Mouse (Mus musculus) midbrain, embryonic 11.5 days (tissue): ENCODE measurements around the gene Pnp2. TPM values are rescaled to one million over a fixed set of nuclear protein-coding genes. Genes with fewer than 3 reads are reported as not detected.
"Not testable (repeated sequence)": the region's sequence is repeated elsewhere in the genome, so short reads cannot be mapped to it uniquely, and the experiment has no call there.

Experiments
- ATAC-seq: fragments of 200-750 bp; cut with Nextera tagmentation; 2 replicates; pipeline ENCODE4 v1.8.0; 2017; ENCODE audit warnings: moderate TSS enrichment, moderate library complexity; ENCODE audit not compliant: low FRiP score
- DNase-seq: peaks from one replicate; pipeline ENCODE4 v3.0.0; 2015; ENCODE audit warnings: low spot score; ENCODE audit errors: missing footprints
- H3K27ac ChIP-seq: fragments of 300-500 bp; sonication (generic); 2 replicates; pipeline ENCODE4 v1.5.1; 2014; ENCODE audit warnings: low read depth, low read length
- H3K27me3 ChIP-seq: fragments of 300-500 bp; sonication (generic); 2 replicates; pipeline ENCODE4 v1.6.1; 2014; ENCODE audit warnings: mild to moderate bottlenecking, low read length, moderate library complexity, mixed read lengths; ENCODE audit not compliant: control insufficient read depth, insufficient read depth
- H3K36me3 ChIP-seq: fragments of 300-500 bp; sonication (generic); 2 replicates; pipeline ENCODE4 v1.6.1; 2014; ENCODE audit warnings: mild to moderate bottlenecking, low read length, moderate library complexity, mixed read lengths; ENCODE audit not compliant: control insufficient read depth, insufficient read depth
- H3K4me1 ChIP-seq: fragments of 300-500 bp; sonication (generic); 2 replicates; pipeline ENCODE4 v1.6.1; 2014; ENCODE audit warnings: low read length; ENCODE audit not compliant: control insufficient read depth, insufficient read depth
- H3K4me2 ChIP-seq: fragments of 300-500 bp; sonication (generic); 2 replicates; pipeline ENCODE4 v1.6.1; 2014; ENCODE audit warnings: mild to moderate bottlenecking, moderate library complexity
- H3K4me3 ChIP-seq: fragments of 300-500 bp; sonication (generic); 2 replicates; pipeline ENCODE4 v1.5.1; 2014; ENCODE audit warnings: low read depth, low read length
- H3K9ac ChIP-seq: fragments of 300-500 bp; sonication (generic); 2 replicates; pipeline ENCODE4 v1.6.1; 2014; ENCODE audit warnings: low read length
- H3K9me3 ChIP-seq: fragments of 300-500 bp; sonication (generic); 2 replicates; pipeline ENCODE4 v1.6.1; 2016; ENCODE audit warnings: low read length; ENCODE audit not compliant: control insufficient read depth
- WGBS: fragments of 180-500 bp; shearing (Covaris S2); extraction: QIAGEN DNeasy Blood & Tissue Kit; methylation state at CpG from one replicate; pipeline ENCODE4 v1.1.7; 2014; 5-methylcytosine and 5-hydroxymethylcytosine counted together
- polyA plus RNA-seq: library from polyadenylated mRNA; unstranded; fragments of >200 nt; fragmentation: Nextera tagmentation; extraction: Ambion mirVana; gene quantifications from 2 replicates; pipeline ENCODE4 v1.2.1, GENCODE M21; 2014

The Pnp2 gene
- polyA plus RNA-seq, 1 experiment from 2014 or later, result 0.55 TPM

GRCm38 (mm10) chr14:50945081-50945480, 10.7 kb upstream of the Pnp2 start:
- ATAC-seq, result not testable (repeated sequence)

DNA sequence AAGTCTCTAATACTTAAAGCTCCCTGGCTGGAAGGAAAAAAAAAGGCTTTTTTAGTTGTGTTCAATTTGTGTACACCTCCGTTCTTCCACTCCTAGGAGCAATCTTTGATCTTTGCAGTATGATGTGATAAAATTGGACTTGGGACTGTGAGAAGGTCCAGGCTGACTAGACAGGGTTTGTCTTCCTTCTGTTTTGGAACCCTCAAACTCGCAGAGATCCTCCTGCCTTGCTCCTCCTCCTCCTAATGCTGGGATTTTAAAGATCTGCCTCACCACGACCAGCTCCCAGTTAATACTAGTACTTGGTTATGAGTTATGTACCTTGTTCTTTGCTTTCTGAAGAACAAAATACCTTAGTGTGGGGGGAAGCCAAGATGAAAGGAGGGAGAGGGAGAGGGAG, 10.3 kb upstream of the Pnp2 start:
- H3K9me3 ChIP-seq, DNase-seq, H3K4me1 ChIP-seq, ATAC-seq, H3K27ac ChIP-seq, H3K36me3 ChIP-seq, H3K27me3 ChIP-seq: not testable (repeated sequence)
- Histone ChIP-seq H3K4me3 (peak overlapping the region; percentile 38; the same call in 1 of the 2 replicates), H3K4me2 (peak overlapping the region; percentile 61), H3K9ac (peak overlapping the region; percentile 60; the same call in 1 of the 2 replicates)
- 31% methylated on average over 3 of the region's 3 CpGs for WGBS

More at GRCm38 (mm10) chr14:50945081-50945480, 10.7 kb upstream of the Pnp2 start:
- not testable (repeated sequence) for H3K4me1 ChIP-seq, H3K36me3 ChIP-seq, H3K9me3 ChIP-seq, H3K27me3 ChIP-seq, H3K27ac ChIP-seq, DNase-seq
- peak overlapping the region; percentile 60 for H3K9ac ChIP-seq
- H3K4me3 ChIP-seq, result peak overlapping the region; percentile 38
- WGBS, result 12% methylated on average over 6 of the region's 6 CpGs
- peak overlapping the region; percentile 61 for H3K4me2 ChIP-seq

- Histone ChIP-seq H3K9ac (no peak overlapping the region), H3K9me3 (no peaks in the 10 kb centered on the region), H3K4me3 (no peak overlapping the region), H3K4me2 (no peak overlapping the region), H3K4me1 (no peaks in the 10 kb centered on the region), H3K36me3 (peaks cover 3% of the 10 kb centered on the region; the same call in 1 of the 2 replicates), H3K27me3 (no peaks in the 10 kb centered on the region), H3K27ac (no peak overlapping the region)
- 91% methylated on average over 10 of the region's 10 CpGs for WGBS
- peak; percentile 66 for DNase-seq
- no peak for ATAC-seq
Measured at GRCm38 (mm10) chr14:50955487-50955886, 305 bp upstream of the Pnp2 start.

DNA sequence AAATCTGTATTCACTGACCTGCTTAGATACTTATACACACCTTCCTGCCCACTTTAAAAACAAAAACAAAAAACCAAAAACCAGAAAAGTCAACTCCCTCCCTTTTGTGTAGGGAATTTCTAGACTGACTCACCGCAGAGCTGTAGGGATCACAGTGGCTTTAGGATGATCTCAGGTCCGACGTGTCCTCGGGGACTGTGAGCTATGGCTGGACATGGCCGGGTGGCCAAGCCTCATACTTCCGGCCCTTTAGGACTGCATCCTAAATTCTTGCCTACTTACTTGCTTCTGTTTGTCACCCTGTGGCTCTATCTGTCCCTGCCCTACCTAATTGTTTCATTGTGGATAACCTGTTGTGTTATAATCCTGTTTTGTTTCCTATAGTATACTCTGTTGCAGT, 932 bp downstream of the Pnp2 start:
- H3K27me3 ChIP-seq, H3K4me3 ChIP-seq, H3K4me1 ChIP-seq, H3K36me3 ChIP-seq, H3K4me2 ChIP-seq, H3K9ac ChIP-seq, ATAC-seq, H3K27ac ChIP-seq, H3K9me3 ChIP-seq: not testable (repeated sequence)
- 77% methylated on average over 6 of the region's 6 CpGs for WGBS
- peak; percentile 75 for DNase-seq

DNA sequence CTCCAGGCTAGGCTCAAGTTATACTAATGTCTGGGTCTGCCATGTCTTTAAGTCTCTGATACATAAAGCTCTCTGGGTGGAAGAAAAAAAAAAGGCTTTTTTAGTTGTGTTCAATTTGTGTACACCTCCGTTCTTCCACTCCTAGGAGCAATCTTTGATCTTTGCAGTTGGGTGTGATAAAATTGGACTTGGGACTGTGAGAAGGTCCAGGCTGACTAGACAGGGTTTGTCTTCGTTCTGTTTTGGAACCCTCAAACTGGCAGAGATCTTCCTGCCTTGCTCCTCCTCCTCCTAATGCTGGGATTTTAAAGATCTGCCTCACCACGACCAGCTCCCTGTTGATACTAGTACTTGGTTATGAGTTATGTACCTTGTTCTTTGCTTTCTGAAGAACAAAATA, 1.4 kb downstream of the Pnp2 start:
- H3K4me3 ChIP-seq, ATAC-seq, H3K4me2 ChIP-seq, H3K36me3 ChIP-seq, H3K27me3 ChIP-seq, H3K9me3 ChIP-seq, H3K27ac ChIP-seq, H3K9ac ChIP-seq, H3K4me1 ChIP-seq: not testable (repeated sequence)
- WGBS, result 77% methylated on average over 3 of the region's 3 CpGs
- peak; percentile 56 for DNase-seq

DNA sequence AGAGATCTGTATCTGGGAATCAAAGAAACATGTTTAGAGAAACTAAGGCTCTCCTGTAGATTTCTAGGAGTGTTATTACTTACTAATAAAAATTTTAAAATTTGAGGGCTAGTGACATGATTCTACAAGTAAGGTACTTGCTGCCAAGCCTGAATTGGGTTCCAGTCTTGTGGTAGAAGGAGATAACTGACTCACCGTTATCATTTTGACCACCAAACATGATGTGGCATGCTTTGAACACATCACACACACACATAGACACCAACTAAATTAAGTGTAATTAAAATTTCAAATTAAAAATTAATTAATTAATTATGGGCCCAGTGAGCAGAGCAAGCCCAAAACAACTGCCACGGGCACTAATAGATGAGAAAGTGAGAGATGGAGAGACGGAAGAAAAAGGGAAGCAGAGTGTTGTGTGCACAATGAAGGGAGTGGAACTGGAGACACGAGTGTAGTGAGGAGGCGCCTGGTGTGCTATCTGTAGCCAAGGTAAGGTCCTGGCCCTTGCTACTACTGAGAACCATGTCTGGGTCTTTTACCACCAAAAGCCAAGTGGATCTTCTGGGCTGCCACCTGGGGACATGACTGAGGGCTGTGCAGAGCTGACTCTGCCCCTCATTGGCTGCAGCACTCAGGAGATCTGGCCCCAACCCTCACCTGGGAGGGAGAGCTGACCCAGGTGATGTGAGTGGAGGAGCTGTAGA, 2.6 kb downstream of the Pnp2 start:
- H3K4me3 ChIP-seq, ATAC-seq, H3K27me3 ChIP-seq, H3K27ac ChIP-seq, H3K4me2 ChIP-seq, H3K36me3 ChIP-seq, H3K9ac ChIP-seq, H3K4me1 ChIP-seq, H3K9me3 ChIP-seq: not testable (repeated sequence)
- peak; percentile 47 for DNase-seq
- WGBS, result 89% methylated on average over 5 of the region's 5 CpGs

DNA sequence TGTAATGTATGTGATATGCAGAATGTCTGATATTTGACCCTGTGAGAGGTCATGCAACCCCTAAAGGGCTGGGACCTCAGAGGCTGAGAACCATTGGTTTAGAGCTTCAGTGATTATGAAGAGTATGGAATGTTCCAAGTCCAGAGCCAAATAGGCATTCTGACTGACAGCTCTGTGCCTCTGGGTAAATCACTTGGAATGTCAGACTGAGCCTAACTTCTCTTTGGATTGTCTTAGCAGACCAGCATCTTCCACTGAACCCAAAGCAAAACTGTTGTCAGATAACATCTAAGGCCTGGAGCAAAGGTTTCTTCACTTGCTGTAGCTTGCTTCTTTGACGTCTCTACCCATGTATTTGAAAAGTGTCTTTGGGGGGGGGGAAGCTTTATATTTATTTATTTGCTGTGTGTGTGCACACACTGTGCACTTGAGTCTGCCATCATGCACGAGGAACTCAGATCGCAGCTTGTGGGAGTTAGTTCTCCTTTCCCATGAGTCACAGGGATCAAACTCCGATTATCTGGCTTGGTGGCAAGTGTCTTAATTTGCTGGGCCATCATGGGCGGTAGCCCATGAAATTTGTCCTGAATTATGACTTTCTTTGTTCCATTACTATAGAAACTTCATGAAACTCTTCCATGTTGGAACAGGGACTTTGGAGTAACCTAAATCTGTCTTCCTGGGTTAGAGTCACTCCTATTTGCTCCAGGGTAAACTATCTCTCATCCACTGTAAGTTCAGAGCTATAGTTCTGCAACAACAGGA, 12.6 kb downstream of the Pnp2 start:
- no peak overlapping the region for H3K4me2 ChIP-seq
- H3K4me1 ChIP-seq, result peaks cover 7% of the 10 kb centered on the region; the same call in 1 of the 2 replicates
- no peak overlapping the region for H3K27ac ChIP-seq
- DNase-seq (no peak), ATAC-seq (no peak)
- no peaks in the 10 kb centered on the region for H3K36me3 ChIP-seq
- no peaks in the 10 kb centered on the region for H3K27me3 ChIP-seq
- WGBS, result 68% methylated on average over 5 of the region's 5 CpGs
- no peaks in the 10 kb centered on the region for H3K9me3 ChIP-seq
- no peak overlapping the region for H3K4me3 ChIP-seq
- no peak overlapping the region for H3K9ac ChIP-seq

- WGBS, result 11% methylated on average over 1 of the region's 1 CpGs
- H3K27me3 ChIP-seq, result no peaks in the 10 kb centered on the region
- H3K4me1 ChIP-seq, result peaks cover 7% of the 10 kb centered on the region; the same call in 1 of the 2 replicates
- H3K4me3 ChIP-seq, result no peak overlapping the region
- no peaks in the 10 kb centered on the region for H3K36me3 ChIP-seq
- no peak overlapping the region for H3K4me2 ChIP-seq
- H3K9ac ChIP-seq, result no peak overlapping the region
- DNase-seq, result no peak
- H3K9me3 ChIP-seq, result no peaks in the 10 kb centered on the region
- ATAC-seq, result no peak
- no peak overlapping the region for H3K27ac ChIP-seq
Measured at GRCm38 (mm10) chr14:50969041-50969440, 13.2 kb downstream of the Pnp2 start.
